Mouse (Mus musculus) adrenal gland, adult 2 months (tissue): Measurements from ENCODE around the gene Tstd2. TPM values are rescaled to one million over a fixed set of nuclear protein-coding genes. Genes with fewer than 3 reads are reported as not detected.

Experiments
- DNase-seq: peaks from one replicate; pipeline ENCODE4 v3.0.0; 2021
- polyA plus RNA-seq: library from polyadenylated mRNA; depleted of rRNA; stranded (reverse); fragments of >200 nt; gene quantifications from 2 replicates; pipeline ENCODE4 v1.2.3, GENCODE M21; 2012; rRNA removed
- total RNA-seq, 2 experiments: library from RNA; stranded (reverse); gene quantifications; 2 replicates each; pipeline ENCODE4 v1.2.3; 2021

Tstd2 gene
- total and polyA plus RNA-seq, 3 experiments: 13.4 to 29.8 (median 21.0) TPM

- DNase-seq: no peak
These were observed 53.9 kb downstream of the Tstd2 start for GRCm38 (mm10) chr4:46084416-46085172.

DNA sequence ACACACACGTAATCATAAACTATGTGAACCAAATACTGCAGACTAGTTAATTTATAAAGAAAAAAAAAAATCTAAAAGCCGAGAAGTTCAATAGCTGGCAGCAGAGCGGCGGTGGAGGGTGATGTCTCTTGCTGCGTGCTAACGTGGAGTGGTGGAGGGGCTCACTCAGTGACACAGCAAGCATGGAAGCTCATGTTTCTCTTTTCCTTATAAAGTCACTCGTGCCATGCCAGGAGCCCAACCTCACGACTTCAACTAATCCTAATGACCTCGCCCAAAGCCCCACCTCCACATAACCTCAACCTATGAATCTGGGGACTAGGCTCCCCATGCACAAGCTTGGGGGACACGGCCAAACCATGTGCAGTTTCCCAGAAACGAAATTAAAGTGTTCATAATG is 55.9 kb downstream of the Tstd2 start:
- DNase-seq: no peak

DNA sequence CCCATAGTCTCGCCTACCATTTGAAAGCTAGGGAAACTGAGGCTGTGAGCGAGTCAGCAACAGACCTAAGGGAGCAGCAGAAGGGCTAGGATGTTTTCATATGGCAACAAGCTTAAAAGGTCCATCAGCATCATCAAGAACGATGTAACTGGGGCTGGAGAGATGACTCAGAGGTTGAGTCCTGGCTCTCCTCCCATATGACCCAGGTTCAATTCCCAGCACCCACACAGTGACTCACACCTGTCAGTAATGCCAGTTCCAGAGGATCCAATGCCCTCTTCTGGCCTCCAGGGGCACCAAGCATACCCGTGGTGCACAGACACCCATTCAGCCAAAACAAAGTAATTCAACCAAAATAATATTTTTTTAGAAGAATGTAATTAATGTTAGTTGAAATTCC is 58.2 kb downstream of the Tstd2 start:
- DNase-seq: no peak

- DNase-seq: no peak
These were observed 61.6 kb downstream of the Tstd2 start for GRCm38 (mm10) chr4:46076892-46077291.

- DNase-seq: no peak
These were observed 62.8 kb downstream of the Tstd2 start for GRCm38 (mm10) chr4:46075664-46076063.

GRCm38 (mm10) chr4:46073736-46074135 is 64.8 kb downstream of the Tstd2 start:
- DNase-seq: no peak

- DNase-seq: no peak
These were observed 65.9 kb downstream of the Tstd2 start for GRCm38 (mm10) chr4:46072631-46073030.

DNA sequence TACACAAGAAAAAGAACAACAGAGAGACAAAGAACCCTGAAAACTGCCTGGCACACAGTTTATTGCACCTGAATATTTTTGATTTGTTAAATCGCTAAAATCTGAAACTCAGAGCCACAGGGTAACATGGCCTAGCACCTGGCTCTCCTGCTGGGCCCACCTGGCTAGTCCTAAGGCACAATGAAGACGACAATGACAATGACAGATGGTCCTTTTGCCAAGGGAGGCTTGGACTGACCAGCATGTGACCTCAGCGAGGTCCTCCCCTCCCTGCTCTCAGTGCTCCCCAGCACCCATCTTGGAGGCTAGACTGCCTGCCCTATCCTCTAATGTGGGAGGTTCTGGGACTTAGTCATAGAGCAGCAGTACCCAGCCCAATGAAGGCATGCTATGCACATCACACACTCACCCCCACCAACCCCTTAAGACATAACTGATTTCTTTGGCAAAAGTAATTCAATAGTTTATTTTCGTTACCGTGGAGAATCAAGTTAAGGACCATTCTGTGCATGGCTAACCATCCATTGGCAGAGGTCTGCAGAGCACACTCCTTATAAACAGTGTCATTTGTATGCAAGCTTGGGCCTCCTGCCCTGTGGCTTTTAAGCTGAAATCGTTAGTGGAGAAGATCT is 68.5 kb downstream of the Tstd2 start:
- DNase-seq: no peak

GRCm38 (mm10) chr4:46068573-46068972 is 69.9 kb downstream of the Tstd2 start:
- no peak for DNase-seq

DNA sequence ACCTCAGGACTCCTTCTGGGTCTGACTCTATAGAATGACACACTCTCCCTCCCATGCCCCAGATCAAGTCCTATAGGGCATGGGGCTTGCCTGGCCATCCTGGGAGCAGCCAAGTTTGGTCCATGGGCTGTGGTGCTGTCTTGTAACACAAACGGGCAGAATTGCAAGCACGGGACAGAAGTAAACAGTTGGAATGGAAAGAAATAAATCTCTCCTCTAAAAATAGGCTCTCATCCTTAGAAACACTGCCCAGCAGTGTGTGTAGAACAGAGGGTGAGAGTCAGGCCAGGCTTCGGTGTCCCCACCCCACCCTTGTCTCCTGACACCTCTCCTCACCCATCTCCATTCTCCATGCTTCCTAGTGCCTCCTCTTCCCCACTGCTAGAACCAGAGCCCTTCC is 70.4 kb downstream of the Tstd2 start:
- no peak for DNase-seq

DNA sequence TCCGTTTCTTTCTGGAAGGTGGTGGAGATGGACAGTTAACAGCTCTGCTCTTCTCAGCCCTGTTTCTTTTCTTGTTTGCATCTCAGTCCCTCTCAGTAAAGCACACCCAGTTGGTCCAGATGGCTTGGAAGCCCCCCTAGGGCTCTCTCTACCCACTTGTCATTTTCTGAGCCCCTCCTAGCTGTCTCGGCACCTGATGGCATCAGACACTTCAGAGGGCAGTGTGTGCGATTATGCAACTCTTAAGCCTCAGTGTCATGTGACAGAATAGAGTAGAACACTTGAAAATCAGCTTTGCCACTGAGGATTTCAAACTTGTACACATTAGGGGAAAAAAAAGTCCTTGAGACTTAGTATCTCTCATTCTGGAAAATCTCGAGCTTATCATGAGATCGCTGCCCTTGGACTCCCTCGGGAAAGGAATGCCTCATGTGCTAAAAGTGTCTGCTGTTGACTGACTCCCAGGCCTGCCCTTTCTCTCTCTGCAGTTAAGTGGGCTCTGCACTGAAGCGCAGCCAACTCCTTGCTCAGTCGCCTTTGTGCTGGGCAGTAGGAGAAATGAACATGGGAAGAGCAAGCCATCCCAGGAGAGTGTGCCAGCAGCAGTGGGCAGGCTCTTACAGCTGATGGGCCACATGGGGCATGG is 72.7 kb downstream of the Tstd2 start:
- peak; percentile 59 for DNase-seq

DNA sequence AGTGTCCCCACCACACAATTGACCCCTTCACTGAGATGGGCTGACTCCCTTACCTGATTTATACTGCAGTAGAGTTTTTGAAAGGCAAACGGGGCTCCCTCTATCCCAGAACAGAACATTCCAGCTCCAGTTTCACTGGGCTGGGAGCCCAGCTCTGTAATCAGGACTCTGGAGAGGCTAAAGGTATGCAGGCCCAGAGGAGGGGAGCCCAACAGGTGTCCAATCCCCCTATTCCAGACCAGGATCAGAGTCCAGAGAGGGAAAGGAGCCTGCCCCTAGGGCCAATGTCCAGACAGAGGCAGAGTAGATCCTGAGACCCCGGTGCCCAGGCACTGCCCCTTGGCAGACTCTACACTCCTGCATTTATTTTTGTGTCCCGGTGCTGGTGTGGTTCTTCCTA is 73.5 kb downstream of the Tstd2 start:
- DNase-seq: no peak

Other genes with a start within 250 kb of the Tstd2 start
- under 1 TPM in 1 of 2 experiments, not detected in 1; 0.28 TPM for gene Ccdc180, start 248.4 kb downstream of the Tstd2 start, total RNA-seq
- gene Ccdc180, start 248.4 kb downstream of the Tstd2 start, polyA plus RNA-seq: not detected in 2 replicates
- gene Tdrd7, start 173.4 kb downstream of the Tstd2 start, total RNA-seq: 10 to 100 TPM; 22.5 to 30.1 TPM
- gene Tdrd7, start 173.4 kb downstream of the Tstd2 start, polyA plus RNA-seq: 5.4 and 5.6 TPM in 2 replicates
- gene Tmod1, start 99.8 kb downstream of the Tstd2 start, total RNA-seq: 1 to 10 TPM; 3.0 to 8.7 TPM
- gene Tmod1, start 99.8 kb downstream of the Tstd2 start, polyA plus RNA-seq: 0.89 and 2.2 TPM in 2 replicates
- 10 to 100 TPM; 47.4 to 59.2 TPM for gene Ncbp1, start 81 bp downstream of the Tstd2 start, total RNA-seq
- gene Ncbp1, start 81 bp downstream of the Tstd2 start, polyA plus RNA-seq: 8.8 and 11.2 TPM in 2 replicates
- 10 to 100 TPM; 17.2 to 20.3 TPM for gene Xpa, start 57.6 kb upstream of the Tstd2 start, total RNA-seq
- gene Xpa, start 57.6 kb upstream of the Tstd2 start, polyA plus RNA-seq: 19.9 and 24.0 TPM in 2 replicates
- gene Foxe1, start 204.9 kb upstream of the Tstd2 start, total RNA-seq: not detected
- gene Foxe1, start 204.9 kb upstream of the Tstd2 start, polyA plus RNA-seq: 0.42 and 0.44 TPM in 2 replicates